Mouse (Mus musculus) embryonic fibroblast, embryonic 13.5 days (primary cell): ENCODE measurements around the gene Greb1. TPM values are rescaled to one million over a fixed set of nuclear protein-coding genes. Genes with fewer than 3 reads are reported as not detected.

Experiments
- H3K27ac ChIP-seq: 2 replicates; pipeline ENCODE4 v1.5.1; 2012; ENCODE audit warnings: low read length, control low read depth, inconsistent platforms; ENCODE audit not compliant: insufficient read depth
- H3K4me1 ChIP-seq: 2 replicates; pipeline ENCODE4 v1.6.1; 2011; ENCODE audit warnings: low read length; ENCODE audit not compliant: control insufficient read depth, insufficient read depth
- H3K4me3 ChIP-seq: 2 replicates; pipeline ENCODE4 v1.5.1; 2011; ENCODE audit warnings: mild to moderate bottlenecking, control low read depth, low read length; ENCODE audit not compliant: insufficient read depth
- CTCF ChIP-seq: IDR thresholded peaks from 2 replicates; pipeline ENCODE4 v1.5.1; 2011; ENCODE audit warnings: mild to moderate bottlenecking, control low read depth, low read length, moderate library complexity, borderline replicate concordance; ENCODE audit not compliant: insufficient read depth
- POLR2A ChIP-seq: IDR thresholded peaks from 2 replicates; pipeline ENCODE4 v1.6.1; 2011; ENCODE audit warnings: low read depth, mild to moderate bottlenecking, control low read depth, low read length, moderate library complexity
- polyA plus RNA-seq: library from polyadenylated mRNA; stranded (reverse); fragments of >200 nt; gene quantifications from 2 replicates; pipeline ENCODE4 v1.2.4, GENCODE M21; 2011; ENCODE audit warnings: low read depth; ENCODE audit not compliant: missing spikeins, insufficient read length

The Greb1 gene
- polyA plus RNA-seq, 1 experiment, result 0.84 TPM

- Histone ChIP-seq H3K27ac (no peak overlapping the region), H3K4me3 (no peak overlapping the region), H3K4me1 (no peaks in the 10 kb centered on the region)
- no peak for TF ChIP-seq POLR2A
- no peak for TF ChIP-seq CTCF
These were observed 32.0 kb downstream of the Greb1 start for GRCm38 (mm10) chr12:16768711-16769110.

GRCm38 (mm10) chr12:16768251-16768650 is 32.4 kb downstream of the Greb1 start:
- no peaks in the 10 kb centered on the region for H3K4me1 ChIP-seq
- no peak for TF ChIP-seq CTCF
- no peak for TF ChIP-seq POLR2A
- no peak overlapping the region for H3K4me3 ChIP-seq
- no peak overlapping the region for H3K27ac ChIP-seq

DNA sequence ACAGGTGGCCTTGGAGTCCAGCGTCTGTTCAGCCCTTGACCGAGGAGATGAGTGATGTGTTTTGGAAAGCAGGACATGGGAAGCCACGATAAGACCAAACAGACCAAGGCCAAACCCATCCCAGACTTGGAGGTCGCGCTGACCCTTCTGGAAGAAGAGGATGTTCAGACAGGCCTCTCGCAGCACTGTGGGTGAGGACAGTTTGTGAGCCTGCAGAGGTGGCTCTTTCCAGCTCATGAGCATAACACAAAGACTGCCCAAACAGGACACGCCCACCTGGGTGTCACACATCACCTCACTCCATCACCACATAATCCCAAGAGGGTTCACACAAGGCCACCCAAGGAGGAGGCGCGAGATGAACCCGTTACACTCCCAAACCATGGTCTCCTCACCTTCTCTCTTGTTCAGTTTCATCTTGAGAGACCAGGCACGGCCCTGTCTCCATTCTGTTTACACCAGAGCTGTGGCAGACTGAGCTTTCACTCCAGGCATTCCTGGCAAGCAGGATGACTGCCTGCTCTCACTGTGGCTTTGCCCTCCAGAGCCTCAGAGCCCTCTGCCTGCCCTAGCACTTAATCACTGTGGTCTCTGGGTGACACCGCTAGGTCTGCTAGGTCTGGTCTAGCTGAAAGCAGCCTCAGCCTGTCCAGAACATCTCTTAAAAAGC is 35.8 kb downstream of the Greb1 start:
- no peaks in the 10 kb centered on the region for H3K4me1 ChIP-seq
- TF ChIP-seq CTCF (no peak), POLR2A (no peak)
- H3K27ac ChIP-seq, result no peak overlapping the region
- no peak overlapping the region for H3K4me3 ChIP-seq

- no peak for TF ChIP-seq POLR2A
- TF ChIP-seq CTCF, result no peak
- no peaks in the 10 kb centered on the region for H3K4me1 ChIP-seq
- no peak overlapping the region for H3K27ac ChIP-seq
- H3K4me3 ChIP-seq, result no peak overlapping the region
These were observed 36.9 kb downstream of the Greb1 start for GRCm38 (mm10) chr12:16763649-16764422.

- H3K27ac ChIP-seq, result no peak overlapping the region
- no peak overlapping the region for H3K4me3 ChIP-seq
- no peaks in the 10 kb centered on the region for H3K4me1 ChIP-seq
- no peak for TF ChIP-seq CTCF
- no peak for TF ChIP-seq POLR2A
These were observed 39.2 kb downstream of the Greb1 start for GRCm38 (mm10) chr12:16761461-16761860.

DNA sequence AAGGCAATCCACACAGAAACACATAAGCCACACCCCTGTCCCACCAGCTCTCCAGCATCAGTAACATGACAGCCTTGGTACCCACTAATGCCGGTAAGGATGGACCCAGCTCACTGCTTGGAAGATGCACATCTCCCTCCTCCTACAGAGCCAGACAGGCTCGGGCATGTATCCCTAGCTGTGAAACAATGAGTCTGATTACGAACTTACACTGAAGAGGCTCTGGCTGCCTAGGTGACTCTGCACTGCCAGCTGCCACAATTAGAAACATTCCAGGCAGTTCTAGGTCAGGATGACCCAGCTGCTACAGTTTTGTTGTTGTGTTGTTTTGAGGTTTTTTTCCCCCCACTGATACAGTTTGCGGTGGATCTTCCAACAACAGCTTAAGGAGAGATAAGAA is 40.4 kb downstream of the Greb1 start:
- TF ChIP-seq CTCF, result no peak
- TF ChIP-seq POLR2A, result no peak
- Histone ChIP-seq H3K4me3 (no peak overlapping the region), H3K4me1 (no peaks in the 10 kb centered on the region), H3K27ac (no peak overlapping the region)

GRCm38 (mm10) chr12:16754311-16754710 is 46.4 kb downstream of the Greb1 start:
- no peak overlapping the region for H3K27ac ChIP-seq

DNA sequence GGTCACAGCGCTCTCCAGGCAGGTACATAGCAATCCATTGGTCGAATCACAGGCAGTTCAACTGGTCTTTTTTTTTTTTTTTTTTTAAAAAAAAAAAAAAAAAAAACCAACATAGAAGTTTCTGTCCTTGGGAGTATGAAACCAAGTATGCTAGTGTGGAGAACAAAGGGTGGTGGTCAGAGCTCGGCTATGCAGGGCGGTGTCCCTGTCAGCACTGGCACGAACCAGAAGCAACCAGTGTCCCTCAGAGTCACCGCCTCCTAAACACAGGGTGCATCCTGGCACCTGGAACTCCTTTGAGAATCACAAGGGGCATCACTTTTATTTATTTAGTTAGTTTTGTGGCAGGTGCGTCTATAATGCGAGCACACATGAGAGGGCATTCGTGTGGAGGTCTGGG is 47.1 kb downstream of the Greb1 start:
- no peak for TF ChIP-seq CTCF
- no peak for TF ChIP-seq POLR2A
- H3K4me3 ChIP-seq, result no peak overlapping the region
- no peaks in the 10 kb centered on the region for H3K4me1 ChIP-seq
- H3K27ac ChIP-seq, result no peak overlapping the region

More at GRCm38 (mm10) chr12:16754311-16754710, 46.4 kb downstream of the Greb1 start:
- TF ChIP-seq POLR2A, result no peak
- peak; percentile 50; the same call in 1 of the 2 replicates for TF ChIP-seq CTCF
- no peak overlapping the region for H3K4me3 ChIP-seq
- no peaks in the 10 kb centered on the region for H3K4me1 ChIP-seq

DNA sequence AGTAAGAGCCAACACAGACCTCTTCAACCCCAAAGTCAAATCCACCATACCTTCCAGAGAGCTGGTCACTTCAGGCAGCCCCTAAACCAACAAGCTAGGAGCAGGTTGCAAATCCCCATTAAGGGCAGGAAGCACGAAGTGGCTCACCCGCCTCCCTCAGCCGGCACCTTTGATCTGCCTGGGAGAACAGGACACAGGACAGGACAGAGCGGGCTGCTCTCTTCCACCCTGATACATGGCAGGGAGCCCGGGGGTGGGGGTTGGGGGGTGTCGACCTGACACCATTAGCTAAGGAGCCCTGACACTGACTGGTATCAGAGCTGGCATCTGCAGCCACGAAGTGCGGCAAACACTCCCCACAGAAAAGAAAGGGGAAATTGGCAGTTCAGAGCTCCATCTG is 47.6 kb downstream of the Greb1 start:
- Histone ChIP-seq H3K27ac (no peak overlapping the region), H3K4me3 (no peak overlapping the region), H3K4me1 (no peaks in the 10 kb centered on the region)
- no peak for TF ChIP-seq CTCF
- TF ChIP-seq POLR2A, result no peak

DNA sequence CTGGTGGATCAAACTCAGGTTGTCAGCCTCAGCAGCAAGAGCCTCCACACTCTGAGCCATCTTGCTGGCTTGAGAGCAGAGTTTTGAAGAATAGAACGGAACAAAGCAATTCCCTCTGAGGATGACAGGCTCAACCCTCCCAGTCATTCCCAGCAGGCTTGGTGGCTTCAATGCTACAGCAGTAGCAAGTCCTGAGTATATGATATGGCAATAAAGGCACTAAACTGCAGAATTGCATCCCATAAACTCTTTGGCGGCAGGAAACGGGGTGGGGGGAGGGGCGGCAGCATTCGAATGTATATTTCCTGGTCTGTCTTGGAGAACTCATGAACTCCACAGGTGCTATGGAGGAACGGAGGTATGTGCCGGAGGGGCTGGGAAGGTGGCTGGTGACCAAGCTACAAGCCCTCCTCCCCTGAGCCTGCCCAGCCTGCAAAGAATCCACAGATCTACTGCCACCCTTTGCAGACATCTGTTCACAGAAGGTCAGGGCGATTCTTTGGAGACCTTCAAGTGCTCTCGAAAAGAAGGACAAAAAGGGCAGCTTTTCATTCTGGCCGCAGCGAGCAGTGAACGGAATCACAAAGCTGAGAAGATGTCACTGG is 48.3 kb downstream of the Greb1 start:
- Histone ChIP-seq H3K27ac (no peak overlapping the region), H3K4me3 (no peak overlapping the region), H3K4me1 (no peaks in the 10 kb centered on the region)
- TF ChIP-seq CTCF (no peak), POLR2A (no peak)
